Mouse (Mus musculus) right cerebral cortex, adult 18-20 months (tissue): ENCODE measurements around the gene Cenpp.
A peak's percentile ranks its signal among the peaks of the same experiment; 100 is the strongest.

Source experiments
- DNase-seq: peaks from one replicate; pipeline ENCODE4 v3.0.0; 2022; ENCODE audit warnings: mixed read lengths

Cenpp gene

DNA sequence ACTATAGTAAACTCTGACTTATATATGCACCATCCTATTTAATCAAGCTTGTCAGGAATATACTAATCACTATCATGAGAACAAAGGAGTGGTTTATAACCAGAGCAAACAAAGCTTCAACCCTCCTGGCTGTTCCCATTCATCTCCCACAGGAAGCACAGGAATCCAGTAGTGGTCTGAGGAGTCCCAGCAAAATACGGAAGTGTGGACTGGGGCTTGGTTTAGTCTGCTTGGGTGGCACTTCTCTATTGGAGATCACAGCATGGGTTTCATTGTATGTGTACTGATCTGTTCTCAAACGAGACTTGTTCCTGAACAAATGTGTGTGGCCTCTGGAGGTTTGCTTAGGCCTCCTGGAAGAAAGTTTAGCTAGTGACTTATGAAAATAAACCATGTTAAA, 133.8 kb downstream of the Cenpp start:
- no peak for DNase-seq

DNA sequence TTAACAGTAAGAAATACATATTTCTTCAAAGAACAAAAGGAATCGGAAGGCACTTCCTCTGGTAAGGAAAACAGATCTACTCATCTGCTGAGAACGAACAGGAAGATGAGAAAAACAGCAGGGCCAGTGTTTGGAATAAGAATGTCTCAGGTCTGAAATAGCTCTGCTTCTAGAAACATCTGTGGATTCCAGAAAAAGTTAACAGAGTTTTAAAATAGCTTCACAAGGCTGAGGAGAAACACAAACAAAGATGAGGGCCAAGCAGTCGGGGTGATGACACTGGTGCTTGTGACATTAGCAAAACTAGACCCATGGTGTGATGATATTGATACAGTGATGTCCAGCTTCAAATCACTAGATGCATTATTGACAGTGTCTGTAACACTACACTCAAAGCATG, 145.4 kb downstream of the Cenpp start:
- no peak for DNase-seq

DNA sequence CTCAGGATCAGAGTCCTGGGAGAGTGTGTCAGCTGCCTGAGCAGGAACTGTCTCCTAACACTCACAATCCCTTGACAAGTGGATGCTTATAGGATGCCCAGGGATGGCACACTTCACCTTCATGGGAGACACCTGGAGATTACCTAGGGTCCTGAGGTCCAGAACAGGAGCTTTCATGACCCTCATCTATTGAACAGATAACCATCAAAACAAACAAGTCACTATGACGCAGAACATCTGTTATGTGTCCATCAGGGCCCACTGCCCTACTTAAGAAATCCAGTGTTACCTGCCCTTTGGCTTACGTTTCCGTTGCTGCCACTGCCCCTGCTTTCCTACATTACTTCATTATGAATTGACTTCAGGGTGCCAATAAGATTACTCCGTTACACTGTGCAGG, 146.8 kb downstream of the Cenpp start:
- no peak for DNase-seq

DNA sequence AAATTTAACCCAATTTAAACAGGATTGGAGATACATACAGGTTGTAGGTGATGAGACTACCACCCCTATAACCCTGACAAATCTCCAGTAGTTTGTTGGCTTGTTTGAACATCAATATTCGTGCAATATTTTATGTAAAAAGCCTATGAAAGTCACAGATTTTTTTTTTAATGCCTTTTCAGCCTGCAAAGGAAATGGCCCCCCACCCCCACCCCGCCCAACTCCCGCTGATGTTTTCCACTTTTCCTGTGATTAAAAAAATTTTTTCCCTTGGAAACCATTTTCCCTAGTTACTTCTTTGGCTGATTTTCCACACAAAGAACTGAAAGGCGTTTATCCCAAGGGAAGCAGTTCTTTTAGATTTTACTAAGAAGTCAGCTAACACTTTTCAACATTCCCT, 148.1 kb downstream of the Cenpp start, which contains the start of gene Ecm2:
Gene Ecm2 (plus strand): TSS at position 301 of the 400 bp plus-strand sequence.
- no peak for DNase-seq

DNA sequence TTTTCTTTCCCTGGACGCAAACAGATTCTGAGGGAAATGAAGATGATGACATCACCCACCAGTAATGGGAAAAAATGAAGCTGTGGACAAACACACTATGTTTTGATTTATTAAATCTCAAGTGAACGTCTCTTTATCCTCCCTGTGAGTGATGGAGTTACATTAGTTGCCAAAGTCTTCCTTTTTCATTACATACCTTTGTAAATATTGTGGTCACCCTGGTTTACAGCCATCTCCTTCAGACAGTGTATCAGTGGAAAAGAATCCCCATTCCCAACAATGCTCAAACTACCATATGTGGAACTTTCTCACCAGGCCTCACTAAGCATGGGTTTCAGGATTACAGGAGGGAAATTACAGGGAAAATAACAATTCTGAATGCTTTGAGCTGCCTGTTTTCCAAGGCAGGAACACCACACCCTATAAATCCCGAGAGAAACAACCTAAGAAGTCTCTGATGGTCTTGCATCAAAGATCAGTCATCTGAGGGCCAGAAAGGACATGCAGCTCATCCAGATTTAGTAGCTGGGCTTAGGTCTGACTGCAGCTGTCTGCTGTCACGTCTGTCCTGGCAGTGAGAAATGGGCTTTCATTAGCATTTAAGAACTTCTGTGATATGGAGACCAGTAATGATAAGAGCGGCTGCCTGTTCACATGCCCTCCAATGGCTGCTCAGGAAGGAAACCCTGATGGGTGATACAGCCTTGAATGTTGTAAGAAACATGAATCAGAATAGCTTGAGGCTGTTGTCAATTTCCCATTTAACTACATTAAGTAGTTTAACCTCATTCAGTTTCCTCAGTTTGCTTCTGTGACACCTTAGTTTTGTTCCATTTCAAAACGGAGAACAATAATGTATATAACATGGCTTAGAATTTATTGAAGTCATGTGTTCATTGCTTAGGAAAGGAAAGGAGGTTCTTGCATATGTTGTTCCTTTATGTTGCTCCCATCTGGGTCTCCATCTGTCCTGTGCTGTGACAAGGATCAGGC, 159.9 kb downstream of the Cenpp start, which contains the start of gene Tes3-ps:
Gene Tes3-ps (plus strand): TSS at position 943 of the 993 bp plus-strand sequence.
- DNase-seq: no peak

DNA sequence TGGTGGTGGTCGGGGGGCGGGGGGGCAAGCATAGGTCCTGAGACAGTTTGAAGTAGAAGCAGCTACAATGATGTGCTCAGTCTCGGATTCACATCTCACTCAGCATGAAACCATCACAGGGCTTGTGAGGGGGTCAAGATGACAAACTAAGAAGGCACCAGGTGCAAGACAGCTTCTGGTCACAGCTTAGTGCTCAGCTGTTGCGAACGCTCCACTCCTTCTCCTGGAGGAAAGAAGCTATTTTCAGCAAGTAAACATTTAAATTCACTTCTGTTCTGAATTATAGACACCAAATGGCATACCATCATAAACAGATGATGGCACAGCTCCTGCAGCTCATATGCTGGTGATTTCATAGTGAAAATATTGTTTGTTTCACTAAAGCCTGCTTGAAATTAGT, 167.2 kb downstream of the Cenpp start:
- DNase-seq: no peak

DNA sequence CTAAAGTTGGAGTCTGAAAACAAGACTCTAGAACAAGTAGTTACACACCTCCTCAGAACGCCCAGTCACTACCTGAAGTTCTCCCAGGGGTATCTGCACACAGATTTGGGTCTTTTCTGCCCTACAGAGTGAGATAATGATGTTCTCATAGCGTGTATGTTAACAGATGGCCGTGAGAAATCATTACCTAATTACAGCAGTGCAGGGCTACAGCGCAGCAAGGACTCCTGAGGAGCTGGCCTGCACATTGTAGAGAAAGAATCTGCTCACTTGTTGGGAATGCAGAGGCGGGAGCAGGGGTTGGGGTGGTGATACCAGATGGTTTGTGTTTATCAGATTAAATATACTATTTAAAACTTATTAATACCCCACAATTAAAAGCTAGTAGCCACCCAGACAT, 172.0 kb downstream of the Cenpp start:
- DNase-seq: no peak

DNA sequence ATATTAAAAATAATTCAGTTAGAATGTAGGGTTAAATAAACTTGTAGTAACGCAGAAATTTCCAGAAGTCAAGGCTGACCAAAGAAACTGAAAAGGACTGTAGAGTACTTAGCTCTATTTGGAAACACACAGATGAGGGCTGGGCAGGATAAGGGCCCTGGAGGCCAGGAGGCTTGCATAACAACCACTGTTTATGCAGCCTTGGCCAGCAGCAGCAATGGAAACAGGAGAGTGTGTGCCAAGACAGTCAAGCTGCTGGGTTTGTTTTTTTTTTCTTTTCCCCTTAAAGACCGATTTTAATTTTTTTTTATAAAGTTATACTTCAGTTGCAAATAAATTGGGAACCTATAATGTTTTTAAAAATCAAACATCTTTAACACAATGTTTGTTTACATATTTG, 172.5 kb downstream of the Cenpp start:
- peak; percentile 38 for DNase-seq

DNA sequence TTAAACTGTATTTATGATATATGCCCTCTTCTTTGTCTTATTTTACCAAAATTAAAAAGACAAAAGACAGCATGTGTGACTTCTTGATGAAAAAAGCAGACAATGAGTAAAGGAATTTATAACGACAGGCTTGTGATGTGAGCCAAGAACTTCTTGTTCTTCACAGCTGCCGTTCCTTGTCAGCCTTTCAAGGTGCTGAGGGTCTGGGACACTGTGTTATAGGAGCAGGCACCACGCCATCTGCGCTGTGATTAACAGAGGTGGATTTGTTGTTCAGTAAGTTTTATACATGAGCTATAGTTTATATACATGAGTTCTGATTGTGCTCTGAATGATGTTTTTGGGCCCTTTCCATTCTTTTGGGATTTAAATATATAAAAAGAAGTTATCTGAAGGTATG, 173.2 kb downstream of the Cenpp start:
- no peak for DNase-seq

DNA sequence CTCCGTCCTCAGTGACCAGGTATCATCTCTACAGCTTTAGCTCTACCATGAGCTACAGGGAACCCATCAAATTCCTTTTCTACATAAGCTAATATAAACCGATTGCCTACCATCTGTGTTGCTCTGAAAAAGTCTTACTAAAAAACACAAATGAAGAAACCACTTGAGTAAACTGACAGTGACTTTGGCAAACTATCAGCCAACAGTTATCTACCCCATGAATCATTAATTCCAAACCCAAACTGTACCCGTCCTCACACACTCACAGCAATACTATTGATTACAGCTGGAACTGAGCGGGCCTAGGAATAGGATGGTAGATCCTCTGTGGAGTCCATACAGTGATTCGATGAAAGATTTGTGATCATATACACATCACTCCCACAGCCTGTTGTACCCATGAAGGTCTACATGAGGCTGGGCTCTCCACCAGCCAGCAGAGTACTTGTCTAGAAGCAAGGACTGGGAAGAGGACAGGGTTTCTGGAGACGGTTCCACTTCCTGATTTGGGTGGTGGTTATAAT, 173.7 kb downstream of the Cenpp start:
- DNase-seq: no peak

DNA sequence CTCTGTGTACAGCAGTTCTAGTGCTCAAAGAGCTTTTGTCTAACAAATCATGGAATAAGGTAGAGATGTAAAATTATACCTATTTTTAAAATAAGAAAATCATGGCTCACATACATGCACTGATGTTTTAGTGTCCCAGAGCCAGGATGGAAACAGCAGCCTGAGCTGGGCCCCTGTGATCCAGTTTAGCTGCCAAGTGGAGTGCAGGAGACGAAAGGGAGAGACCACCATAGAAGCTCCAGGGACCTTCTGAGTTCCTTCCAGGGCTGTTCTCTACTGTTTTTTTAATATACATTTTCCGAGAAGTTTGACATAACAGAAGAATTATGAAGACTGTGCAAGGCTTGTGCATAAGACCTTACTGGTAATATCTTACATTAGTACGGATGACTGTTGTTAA, 174.7 kb downstream of the Cenpp start:
- DNase-seq: no peak

DNA sequence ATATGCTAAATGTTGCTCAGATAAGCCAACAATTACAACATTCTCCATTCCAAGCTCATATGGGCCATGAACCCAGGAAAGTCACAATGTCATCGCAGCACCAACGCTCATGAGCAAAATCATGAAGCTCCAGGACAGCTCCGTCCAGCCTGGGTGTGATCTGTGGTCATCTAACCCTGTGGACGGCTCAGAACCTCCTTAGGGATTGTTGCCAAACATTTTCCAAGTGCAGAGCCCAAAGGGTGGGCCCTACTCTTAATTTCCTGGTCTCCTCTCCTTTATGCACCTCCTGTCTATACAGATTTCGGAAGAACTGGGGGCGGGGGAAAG, 179.9 kb downstream of the Cenpp start:
- DNase-seq: no peak

DNA sequence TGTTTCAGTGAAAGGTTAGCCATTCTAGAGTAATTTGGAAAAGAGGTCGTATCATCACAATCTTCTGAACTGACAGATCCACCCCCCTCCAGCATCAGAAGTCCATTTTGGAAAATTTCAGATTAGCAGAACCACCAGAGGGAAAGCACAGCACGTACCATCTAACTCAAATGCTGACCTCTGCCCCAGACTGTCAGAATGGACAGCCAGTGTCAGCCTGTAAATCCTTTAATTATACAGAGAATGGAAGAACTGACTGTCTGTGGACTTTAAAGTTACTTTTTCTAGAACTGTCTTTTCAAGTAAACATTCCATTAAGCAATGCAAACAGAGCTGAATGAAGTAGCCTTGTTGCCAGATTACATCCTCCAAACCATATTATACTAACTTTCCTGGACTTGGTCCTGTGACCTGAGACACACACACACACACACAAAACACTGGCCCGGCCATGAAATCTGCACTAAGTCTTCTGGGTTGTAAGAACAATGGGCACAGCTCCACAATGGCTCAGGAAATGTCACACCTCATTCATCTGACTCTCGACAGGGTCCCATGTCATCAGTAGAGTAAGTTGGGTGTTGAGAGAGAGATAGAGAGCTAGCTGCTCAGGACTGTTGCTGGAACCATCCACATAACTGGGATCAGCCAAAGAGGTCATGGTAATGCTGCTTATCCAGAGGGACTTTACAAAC, 180.5 kb downstream of the Cenpp start:
- DNase-seq: no peak

DNA sequence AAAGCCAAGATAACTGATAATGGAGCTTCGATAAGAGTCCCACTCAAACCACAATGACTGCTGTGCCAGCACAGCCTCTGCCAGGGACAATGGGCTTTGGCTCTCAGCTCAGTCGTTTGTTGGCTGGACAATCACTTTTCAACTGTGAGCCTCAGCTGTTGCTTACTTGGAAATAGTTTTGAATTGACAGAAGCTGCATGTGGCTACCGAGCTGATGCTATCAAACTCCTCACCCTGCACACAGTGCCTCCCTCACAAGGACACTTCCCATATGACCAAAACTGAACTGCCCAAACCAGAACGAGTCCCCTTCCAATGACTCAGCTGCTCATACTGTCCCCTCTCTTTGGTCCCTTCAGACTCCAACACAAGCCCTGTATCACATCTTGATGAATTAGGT, 181.8 kb downstream of the Cenpp start:
- DNase-seq: no peak

DNA sequence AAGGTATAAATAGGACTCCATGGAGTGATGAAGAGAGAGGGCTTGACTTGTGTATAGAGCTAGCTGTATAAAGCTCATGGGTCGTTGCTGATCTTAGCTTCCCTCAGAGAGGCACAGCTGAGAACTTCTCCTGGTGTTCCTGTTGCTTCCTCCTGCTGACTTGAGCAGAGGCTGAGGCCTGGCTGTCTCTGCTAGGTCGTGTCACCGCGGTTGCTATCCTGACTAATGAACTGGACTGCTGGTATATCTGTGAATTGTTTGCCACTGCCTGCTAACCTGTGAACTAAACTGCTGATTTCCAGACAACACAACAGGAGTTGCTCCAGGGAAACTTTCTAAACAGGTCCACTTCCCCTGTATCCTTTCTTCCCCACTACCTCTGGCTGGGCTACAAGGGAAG, 182.3 kb downstream of the Cenpp start:
- DNase-seq: no peak

DNA sequence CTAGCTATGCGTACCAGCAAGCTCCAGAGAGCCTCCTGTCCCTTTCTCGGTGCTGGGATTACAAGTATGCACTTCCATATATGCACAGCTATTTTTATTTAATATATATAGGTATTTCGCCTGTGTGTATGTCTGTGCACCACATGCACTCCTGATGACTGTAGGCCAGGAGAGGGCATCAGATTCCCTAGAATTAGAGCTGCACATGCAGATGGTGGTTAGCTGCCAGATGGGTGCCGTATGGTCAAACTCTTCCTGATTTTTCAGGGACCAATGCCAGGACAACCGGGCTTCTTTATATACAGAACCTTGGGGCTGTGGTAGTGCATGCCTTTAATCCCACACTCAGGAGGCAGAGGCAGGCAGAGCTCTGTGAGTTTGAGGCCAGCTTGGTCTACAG, 183.6 kb downstream of the Cenpp start:
- no peak for DNase-seq

DNA sequence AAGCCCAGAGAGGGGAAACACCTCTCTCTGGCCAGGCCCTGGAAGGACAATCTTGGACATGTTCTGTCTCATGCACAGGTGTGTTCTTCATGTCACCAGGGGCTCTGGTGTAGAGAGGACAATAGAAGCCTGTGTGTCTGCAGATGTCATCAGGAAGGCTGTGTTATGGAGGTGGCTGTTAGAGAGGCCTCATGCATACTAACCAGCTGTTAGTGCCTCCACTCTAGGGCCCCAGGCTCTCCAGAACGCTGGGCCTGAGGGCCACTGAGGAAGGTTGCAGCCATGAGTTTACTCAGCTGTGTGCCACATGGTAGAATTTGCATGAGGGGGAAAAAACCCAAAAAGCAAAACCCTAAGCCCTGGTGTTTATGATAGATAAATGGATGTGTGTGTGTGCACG, 185.0 kb downstream of the Cenpp start:
- DNase-seq: no peak

DNA sequence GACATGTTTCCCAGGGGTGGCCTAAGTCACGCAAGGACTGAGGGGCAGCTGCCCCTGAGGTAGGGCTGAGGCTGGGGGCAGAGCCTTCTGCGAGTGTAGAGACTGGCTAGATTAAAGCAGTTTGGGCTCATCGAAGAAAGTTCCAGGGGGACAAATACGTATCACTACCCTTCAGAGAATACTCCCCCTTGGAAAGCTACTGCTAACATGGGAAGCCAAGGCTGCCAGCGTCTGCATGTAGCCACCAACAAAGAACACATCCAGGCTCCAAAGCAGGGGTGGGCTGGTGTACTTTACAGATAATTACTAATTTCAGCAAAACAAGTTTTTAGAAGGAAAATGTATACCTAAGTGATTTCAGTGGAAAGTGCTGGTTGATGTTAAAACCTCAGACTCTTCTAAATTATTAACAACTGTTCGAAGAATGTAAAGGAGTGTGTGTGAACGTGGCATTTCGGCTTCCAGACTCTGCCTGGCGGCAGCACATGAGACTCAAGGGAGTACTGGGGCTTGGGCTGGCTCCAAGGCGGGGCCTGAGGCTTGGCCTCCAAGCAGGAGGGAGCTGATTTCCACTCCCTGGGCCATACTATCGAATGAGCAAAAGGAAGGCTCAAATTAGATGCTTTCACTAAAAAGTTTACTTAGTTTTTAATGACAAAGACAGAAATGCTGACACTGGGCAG, 186.1 kb downstream of the Cenpp start:
- no peak for DNase-seq

DNA sequence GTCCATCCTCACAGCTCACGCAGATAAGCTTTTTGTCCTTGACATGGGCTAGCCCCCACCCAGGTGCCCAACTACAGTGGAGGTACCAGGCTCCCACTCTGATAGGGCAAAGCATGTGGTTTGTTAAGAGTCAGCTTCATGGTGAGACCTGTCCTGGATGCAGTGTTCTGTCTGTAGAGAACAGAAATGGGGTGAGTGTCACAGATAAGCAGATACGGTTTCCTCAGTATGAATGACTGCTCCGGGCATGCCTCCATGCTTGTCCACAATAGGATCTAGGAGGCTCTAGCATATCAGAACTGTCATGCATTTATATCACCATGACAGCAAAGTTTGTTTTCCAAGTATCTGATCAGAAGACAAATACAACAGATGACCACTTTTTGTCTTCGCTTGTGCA, 186.7 kb downstream of the Cenpp start:
- no peak for DNase-seq

DNA sequence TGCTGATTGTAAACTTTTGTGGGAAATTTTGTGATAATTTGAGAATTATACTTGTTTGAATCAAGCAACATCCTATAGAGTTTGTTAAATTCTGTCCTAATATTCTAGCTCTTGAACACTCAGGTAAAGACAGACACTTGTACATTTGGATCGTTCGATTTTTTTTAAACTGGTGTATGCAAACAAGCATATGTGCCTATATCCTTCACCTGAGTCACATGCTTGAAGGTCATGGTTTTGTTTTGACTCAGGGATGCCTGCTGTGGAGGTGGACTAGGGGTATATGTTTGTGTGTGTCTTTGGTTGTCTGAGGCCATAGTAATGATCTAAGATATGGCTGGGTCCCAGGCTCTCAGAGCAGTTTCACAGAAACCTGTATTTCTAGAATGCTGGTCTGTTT, 189.7 kb downstream of the Cenpp start:
- no peak for DNase-seq

DNA sequence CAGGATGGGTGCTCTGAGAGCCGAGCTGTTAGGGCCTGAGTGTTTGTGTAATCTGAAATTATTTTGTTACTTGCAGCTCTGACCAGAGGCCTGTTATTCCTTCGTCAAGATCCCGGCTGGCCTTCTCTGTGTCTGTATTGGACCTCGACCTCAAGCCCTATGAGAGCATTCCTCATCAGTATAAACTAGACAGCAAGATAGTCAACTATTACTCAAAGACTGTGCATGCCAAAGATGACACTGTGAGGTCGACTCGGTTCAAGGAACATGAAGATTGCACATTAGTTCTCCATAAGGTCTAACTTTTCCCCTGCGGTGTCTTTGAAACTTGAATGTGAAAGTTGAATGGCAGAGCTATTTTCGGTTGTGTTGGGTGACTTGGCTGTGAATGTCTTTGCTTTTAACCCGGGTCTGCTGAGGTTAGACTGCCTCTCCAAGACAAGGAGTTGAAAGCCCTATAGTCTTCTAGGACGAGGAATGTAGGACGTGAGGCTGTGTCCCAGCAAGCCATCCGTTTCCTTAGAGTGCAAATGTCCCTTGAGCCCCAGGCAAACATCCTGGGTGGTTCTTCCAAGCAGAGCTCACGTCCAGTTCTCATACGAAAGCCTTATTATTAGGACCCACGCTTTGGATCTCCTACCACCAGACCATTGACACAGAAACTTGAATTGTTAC, 191.0 kb downstream of the Cenpp start:
- DNase-seq: no peak

DNA sequence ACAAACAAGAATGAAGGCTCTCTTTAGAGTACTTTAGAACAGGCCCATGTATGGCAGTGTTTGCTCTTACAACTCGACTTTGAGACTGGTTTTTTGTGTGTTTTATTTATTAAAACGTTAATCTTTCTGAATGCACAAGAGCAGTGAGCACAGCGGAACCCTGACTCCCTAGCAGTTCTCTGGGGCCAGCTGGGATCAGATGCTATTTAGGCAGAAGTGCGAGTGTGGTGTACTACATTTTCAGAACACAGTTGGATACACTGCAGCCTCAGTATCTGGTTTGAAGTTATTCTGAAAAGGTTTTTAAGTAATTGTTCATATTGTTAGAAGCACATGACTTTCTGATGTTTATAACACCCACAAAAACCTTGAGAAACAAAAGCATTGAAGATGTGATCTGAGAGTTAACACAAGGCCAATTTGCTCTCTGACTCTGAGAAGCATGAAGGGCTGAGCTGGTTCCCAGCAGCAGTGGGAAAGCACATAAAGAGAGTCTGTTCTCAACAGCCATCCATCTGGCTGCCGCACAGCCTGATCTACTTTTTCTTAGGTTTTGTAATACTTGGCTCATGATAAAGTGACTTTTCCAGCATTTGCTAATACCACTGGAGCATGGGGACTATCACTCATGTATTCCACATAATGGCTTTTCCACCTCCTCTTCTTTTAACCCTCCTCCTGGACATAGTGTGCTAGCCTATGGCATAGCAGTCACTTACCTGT, 191.7 kb downstream of the Cenpp start:
- DNase-seq: no peak
